Mouse (Mus musculus) left cerebral cortex, adult 9 months (tissue): Measurements from ENCODE around the gene Evi5.

Source experiments
- DNase-seq, 2 experiments: peaks; one replicate each; pipeline ENCODE4 v3.0.0; 2022; ENCODE audit warnings: low spot score in 2 of 2

Gene Evi5

DNA sequence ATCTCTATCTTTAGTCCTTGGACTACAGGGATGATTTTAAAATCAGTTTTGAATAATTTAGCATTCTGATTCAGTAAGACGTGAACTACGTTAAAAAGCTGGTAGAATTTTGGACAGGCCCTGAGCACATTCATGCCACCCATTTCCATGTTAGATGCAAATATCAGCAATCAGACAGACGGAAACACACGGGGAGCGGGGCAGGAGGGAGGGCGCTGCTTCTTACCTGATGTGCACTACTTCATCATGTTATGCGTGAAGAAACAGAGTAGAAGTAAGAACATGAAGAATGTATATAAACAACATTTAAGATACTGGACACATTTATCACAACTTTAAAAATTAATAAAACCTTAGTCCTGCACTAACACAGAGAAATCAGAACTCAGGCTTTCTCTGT, 121.3 kb downstream of the Evi5 start:
- no peak for DNase-seq

GRCm38 (mm10) chr5:107749229-107749916, 125.5 kb downstream of the Evi5 start:
- no peak for DNase-seq

GRCm38 (mm10) chr5:107739023-107739422, 135.9 kb downstream of the Evi5 start:
- no peak for DNase-seq

DNA sequence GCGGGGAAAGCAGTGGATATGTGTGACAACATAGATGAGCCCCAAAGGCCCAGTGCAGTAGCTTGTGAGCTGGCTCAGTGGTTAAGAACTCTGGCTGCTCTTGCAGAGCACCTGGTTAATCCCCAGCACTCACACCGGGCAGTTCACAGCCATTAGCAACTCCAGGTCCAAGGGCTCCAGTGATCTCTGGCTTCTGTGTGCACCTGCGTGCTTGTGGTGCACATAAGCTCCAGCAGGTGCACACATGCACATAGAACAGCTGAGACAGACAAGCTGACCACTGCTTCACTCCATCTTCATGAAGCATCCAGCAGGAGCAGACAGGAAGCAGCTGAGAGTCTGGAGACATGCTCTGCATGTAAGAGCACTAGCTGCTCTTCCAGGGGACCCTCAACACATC, 136.6 kb downstream of the Evi5 start:
- DNase-seq = no peak

DNA sequence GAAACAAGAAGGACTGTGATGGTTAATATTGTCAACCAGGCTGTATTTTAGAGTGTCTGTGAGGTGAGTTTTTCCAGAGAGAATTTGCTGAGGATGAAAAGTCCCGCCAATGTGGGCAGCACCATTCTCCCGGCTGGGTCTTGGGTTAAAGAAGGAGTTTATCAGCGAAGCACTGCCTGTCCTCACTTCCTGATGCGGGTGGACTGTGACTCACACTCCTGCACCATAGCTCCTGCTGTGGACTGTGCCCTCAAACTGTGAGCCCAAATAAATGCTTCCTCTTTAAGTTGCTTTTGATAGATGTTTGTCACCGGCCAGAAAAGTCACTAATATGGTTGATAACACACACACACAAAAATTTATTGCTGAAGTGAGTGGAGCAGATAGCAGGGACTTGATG, 138.7 kb downstream of the Evi5 start:
- DNase-seq = no peak

DNA sequence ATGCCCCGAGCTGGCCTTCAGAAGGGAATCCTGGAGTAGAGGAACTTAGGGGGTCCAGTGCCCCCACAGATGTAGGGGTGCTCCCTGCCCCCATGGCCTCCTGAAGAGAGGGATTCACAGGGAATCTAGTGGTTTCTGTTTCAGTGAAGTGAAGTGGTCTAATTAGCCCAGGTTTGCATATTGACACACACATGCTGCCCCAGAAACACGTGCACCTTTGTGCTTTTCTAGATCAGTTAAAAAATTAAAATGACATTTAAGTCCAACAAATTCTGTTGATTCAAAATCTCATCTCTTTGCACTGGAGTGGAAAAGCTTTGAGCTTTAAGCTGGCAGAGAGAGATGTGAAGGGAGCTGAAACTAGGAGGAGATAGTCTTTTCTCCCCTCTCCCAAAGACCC, 143.1 kb downstream of the Evi5 start:
- DNase-seq = no peak

GRCm38 (mm10) chr5:107731408-107731807, 143.5 kb downstream of the Evi5 start:
- no peak for DNase-seq

- DNase-seq = no peak
Observed at GRCm38 (mm10) chr5:107727007-107727402, 147.9 kb downstream of the Evi5 start.

- DNase-seq = no peak
Observed at GRCm38 (mm10) chr5:107726281-107727006, 148.5 kb downstream of the Evi5 start.

DNA sequence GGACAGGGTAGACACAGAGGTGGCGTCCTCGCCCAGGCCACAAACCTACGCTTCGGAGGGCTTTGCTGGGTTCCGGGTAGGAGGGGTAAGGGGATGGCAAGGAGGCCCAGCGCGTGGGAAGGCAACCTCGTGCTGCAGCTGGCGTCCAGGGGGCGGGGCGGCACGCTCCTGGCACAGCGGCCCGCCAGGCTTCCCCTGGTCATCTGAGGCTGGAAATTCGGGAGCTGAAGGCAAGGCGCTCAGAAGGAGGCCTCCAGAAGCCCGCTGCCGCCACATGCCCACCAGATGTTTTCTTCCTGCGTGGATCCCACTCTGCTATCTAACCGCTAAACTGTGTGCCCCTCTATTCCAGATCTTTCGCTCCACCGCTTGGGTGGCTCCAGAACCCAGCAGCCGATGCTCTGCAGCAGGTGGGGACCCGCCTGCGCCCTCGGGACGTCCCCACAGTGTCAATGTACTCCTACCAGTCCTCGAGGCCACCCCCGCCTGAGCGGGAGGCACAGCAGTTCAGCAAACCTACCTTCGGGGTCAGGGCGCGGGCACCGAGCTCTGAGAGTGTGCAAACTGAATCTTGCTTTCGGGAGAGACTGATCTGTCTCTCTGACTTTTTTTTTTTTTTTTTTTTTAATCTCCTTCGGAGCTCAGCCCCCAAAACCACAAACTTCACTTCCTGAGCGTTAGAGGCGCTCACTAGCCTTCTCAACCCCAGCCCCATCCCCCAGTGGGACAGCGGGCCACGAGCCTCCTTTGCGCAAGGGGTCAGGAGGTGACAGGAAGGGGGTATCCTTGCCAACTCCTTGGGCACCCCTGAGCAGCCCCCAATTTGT, 149.3 kb downstream of the Evi5 start, which contains the start of gene Gfi1:
Gfi1 (minus strand) TSS at position 602 of the 827 bp plus-strand sequence.
- DNase-seq = no peak

DNA sequence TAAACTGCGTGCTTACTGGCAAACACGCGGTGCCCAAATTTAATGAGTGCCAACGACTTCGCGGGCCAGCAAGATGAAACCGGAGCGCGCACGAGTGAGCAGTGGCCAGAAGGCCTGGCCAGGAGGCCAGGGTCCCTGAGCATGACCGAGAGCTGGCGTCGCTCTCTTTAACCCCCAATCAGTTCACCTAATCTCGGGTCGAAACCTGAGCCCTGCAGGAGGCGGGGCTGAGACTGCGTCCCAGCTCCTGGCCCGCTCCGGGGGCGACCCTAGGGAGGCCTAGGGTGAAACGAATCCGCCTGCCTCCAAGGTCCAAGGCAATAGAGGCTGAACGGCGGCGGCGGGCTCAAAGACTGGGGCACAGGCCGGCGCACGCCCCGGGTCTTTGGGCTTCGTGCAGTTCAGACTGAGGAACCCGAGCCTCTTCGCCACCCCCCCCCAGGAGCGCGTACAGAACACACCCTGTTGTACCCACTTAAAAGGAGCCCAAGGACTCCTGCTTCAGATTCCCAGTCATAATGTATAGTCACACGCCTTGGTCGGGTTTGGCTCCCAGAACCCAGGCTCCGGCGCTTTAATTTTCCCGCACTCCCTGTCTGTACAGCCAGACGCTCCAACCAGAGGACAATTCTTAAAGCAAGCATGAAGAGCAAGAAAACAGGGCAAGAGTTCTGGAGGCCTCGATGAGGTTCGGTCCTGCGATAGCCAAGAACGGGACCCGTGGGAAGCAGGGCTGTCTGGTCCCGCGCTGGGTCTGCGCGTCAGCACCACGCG, 150.1 kb downstream of the Evi5 start:
- no peak for DNase-seq

GRCm38 (mm10) chr5:107723541-107724511, 151.1 kb downstream of the Evi5 start:
- no peak for DNase-seq

DNA sequence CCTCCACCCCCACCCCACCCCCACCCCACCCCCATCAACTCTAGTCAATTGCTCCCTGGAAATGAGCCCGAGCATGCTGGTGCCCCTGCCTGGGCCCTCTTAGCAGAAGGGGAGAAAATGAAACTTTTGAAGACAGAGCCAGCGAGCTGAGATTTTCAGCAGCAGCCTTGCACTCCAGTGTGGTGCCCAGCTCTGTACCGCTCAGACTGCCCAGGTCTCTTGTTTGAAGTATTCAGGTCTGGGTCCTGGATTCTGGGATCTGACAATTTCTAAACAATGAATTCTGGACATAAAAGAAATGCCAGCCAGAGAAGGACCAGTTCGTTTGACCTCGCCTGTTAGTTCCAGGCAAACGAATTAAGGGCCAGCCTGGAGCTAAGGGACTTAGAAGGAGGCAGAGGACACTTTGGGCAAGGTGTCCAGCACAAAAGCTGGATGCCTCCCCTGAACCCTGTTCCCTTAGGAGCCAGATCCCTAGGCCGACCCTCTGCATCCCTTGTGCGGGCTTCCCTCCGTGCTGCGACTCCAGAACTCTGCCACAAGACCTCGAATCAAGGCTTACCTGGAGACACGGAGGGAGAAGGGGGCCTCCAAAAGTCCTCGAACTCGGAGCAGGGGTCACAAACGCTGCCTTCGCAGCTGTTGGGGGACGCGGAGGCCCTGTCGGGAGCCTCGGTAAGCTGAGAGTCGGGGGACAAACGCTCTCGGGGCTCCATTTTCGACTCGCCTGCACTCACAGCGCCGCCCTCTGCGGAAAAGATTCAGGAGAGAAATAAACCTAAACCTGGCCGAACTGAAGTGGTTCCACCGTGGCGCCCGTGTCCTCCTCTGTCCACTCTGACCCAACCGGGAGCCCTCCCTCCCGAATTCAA, 152.0 kb downstream of the Evi5 start:
- no peak for DNase-seq

GRCm38 (mm10) chr5:107721638-107722011, 153.3 kb downstream of the Evi5 start:
- no peak for DNase-seq

DNA sequence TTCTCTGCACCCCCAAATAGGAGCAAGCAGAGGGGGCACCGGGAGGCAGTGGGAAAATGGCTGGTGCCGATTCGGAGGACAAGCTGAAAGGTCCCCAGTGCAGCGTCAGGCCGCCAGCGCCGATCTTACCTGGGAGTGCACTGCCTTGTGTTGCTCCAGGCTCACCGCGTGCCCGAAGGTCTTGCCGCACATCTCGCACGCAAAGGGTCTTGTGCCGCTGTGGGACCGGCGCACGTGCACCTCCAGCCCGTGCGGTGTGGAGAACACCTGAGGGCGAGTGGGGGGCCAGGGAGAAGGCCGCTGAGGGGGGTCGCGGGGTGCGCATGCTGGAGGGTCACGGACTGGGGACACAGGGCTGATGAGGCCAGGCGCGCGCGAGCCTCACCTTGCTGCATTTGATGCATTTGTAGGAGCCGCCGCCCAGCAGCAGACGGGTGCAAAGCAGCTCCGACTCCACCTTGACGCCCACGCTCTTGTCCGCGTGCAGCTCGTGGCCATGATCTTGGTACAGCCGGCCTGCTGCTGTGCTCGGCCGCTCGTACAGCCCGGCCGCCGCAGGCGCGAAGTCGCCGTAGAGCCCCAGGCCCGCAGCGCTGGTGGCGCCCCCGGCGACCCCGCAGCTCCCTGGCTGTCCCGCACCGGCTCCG, 153.8 kb downstream of the Evi5 start:
- no peak for DNase-seq

DNA sequence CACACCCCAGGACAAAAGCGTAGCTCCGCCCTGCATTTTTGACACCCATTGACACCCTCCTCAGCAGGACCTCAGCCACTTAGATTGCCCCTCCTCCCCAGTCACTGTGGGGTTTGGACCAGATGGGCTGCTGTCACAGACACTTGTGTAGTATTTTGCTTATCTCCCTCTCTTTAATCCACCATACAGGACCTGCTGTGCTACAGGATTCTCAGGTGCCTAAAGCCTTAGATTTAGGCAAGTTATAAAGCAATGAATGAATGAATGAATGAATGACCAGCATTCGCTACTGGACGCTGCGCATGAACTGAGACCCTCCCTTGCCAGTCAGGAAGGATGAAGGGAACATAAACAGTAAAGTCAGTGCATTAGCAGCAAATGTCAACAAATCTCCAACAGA, 154.4 kb downstream of the Evi5 start:
- DNase-seq = no peak

- no peak for DNase-seq
Observed at GRCm38 (mm10) chr5:107719786-107720185, 155.1 kb downstream of the Evi5 start.

- no peak for DNase-seq
Observed at GRCm38 (mm10) chr5:107719209-107719608, 155.7 kb downstream of the Evi5 start.

- no peak for DNase-seq
Observed at GRCm38 (mm10) chr5:107717871-107718361, 157.0 kb downstream of the Evi5 start.
